Mouse (Mus musculus) MEL (cell line): ENCODE measurements around the gene Pfkm. TPM values are rescaled to one million over a fixed set of nuclear protein-coding genes. Genes with fewer than 3 reads are reported as not detected.

ENCODE experiments used
- DNase-seq: peaks from one replicate; pipeline ENCODE4 v3.0.0; 2011; ENCODE audit warnings: low read depth, low spot score
- H3K27ac ChIP-seq: 2 replicates; pipeline ENCODE4 v1.5.1; 2012; ENCODE audit warnings: low read depth, mild to moderate bottlenecking, control low read depth, low read length, moderate library complexity; ENCODE audit not compliant: control insufficient read depth
- H3K27me3 ChIP-seq, 2 experiments: fragments of 150-350 bp in 1 of 2; sonication (generic) in 1 of 2; 2 replicates each; pipeline ENCODE4 v1.6.1; 2012; ENCODE audit warnings: low read length in 2 of 2, mild to moderate bottlenecking in 2 of 2, improper control_type of control experiment in 1 of 2, moderate library complexity in 1 of 2; ENCODE audit not compliant: insufficient read depth in 2 of 2, control insufficient read depth in 1 of 2
- H3K36me3 ChIP-seq, 2 experiments: 2 replicates each; pipeline ENCODE4 v1.6.1; 2012 to 2014; ENCODE audit warnings: low read length in 2 of 2, improper control_type of control experiment in 1 of 2, inconsistent platforms in 1 of 2, mild to moderate bottlenecking in 1 of 2; ENCODE audit not compliant: insufficient read depth in 2 of 2, control insufficient read depth in 1 of 2
- H3K4me1 ChIP-seq, 2 experiments: fragments of 150-350 bp in 1 of 2; sonication (generic) in 1 of 2; 2 replicates each; pipeline ENCODE4 v1.6.1; 2012; ENCODE audit warnings: low read length in 2 of 2, improper control_type of control experiment in 1 of 2, mild to moderate bottlenecking in 1 of 2; ENCODE audit not compliant: insufficient read depth in 2 of 2, control insufficient read depth in 1 of 2
- H3K4me3 ChIP-seq, 2 experiments: fragments of 150-350 bp in 1 of 2; sonication (generic) in 1 of 2; 2 replicates each; pipeline ENCODE4 v1.5.1; 2012; ENCODE audit warnings: low read depth in 2 of 2, low read length in 2 of 2, mild to moderate bottlenecking in 2 of 2, moderate library complexity in 2 of 2, control low read depth in 1 of 2, improper control_type of control experiment in 1 of 2; ENCODE audit not compliant: control insufficient read depth in 1 of 2, insufficient read depth in 1 of 2
- H3K79me2 ChIP-seq: 2 replicates; pipeline ENCODE4 v1.6.1; 2012; ENCODE audit warnings: mild to moderate bottlenecking, low read length, moderate library complexity; ENCODE audit not compliant: control insufficient read depth, poor library complexity, insufficient read depth
- H3K9ac ChIP-seq: 2 replicates; pipeline ENCODE4 v1.6.1; 2012; ENCODE audit warnings: low read depth, mild to moderate bottlenecking, control low read depth, low read length, moderate library complexity; ENCODE audit not compliant: control insufficient read depth, poor library complexity, severe bottlenecking
- H3K9me3 ChIP-seq: fragments of 150-350 bp; sonication (generic); replicated peaks from 2 replicates; pipeline ENCODE4 v1.6.1; 2012; ENCODE audit warnings: mild to moderate bottlenecking, low read length, improper control_type of control experiment, moderate library complexity; ENCODE audit not compliant: insufficient read depth
- CHD1 ChIP-seq: IDR thresholded peaks from 2 replicates; pipeline ENCODE4 v1.6.1; 2012; ENCODE audit warnings: low read depth, mild to moderate bottlenecking, inconsistent platforms, low read length, improper control_type of control experiment
- CTCF ChIP-seq, 3 experiments: IDR thresholded peaks in 2 of 3; conservative IDR thresholded peaks in 1 of 3; 2 replicates each; pipeline ENCODE4 v1.5.1; 2011 to 2012; ENCODE audit warnings: low read length in 3 of 3, low read depth in 2 of 3, mild to moderate bottlenecking in 2 of 3, improper control_type of control experiment in 1 of 3, inconsistent platforms in 1 of 3, mixed read lengths in 1 of 3, moderate library complexity in 1 of 3; ENCODE audit not compliant: control insufficient read depth in 1 of 3, insufficient read depth in 1 of 3, poor library complexity in 1 of 3, severe bottlenecking in 1 of 3
- ELF1 ChIP-seq: IDR thresholded peaks from 2 replicates; pipeline ENCODE4 v1.6.1; 2014; ENCODE audit warnings: low read depth, mild to moderate bottlenecking, inconsistent platforms, low read length, improper control_type of control experiment, moderate library complexity
- EP300 ChIP-seq, 2 experiments: IDR thresholded peaks; 2 replicates each; pipeline ENCODE4 v1.6.1; 2011; ENCODE audit warnings: improper control_type of control experiment in 2 of 2, low read length in 2 of 2, low read depth in 1 of 2, mild to moderate bottlenecking in 1 of 2
- GATA1 ChIP-seq: IDR thresholded peaks from 2 replicates; pipeline ENCODE4 v1.6.1; 2011; ENCODE audit warnings: low read depth, low read length, improper control_type of control experiment
- HCFC1 ChIP-seq: IDR thresholded peaks from 2 replicates; pipeline ENCODE4 v1.6.1; 2012; ENCODE audit warnings: low read depth, mild to moderate bottlenecking, inconsistent platforms, low read length, improper control_type of control experiment, moderate library complexity
- MAFK ChIP-seq: IDR thresholded peaks from 2 replicates; pipeline ENCODE4 v1.6.1; 2011; ENCODE audit warnings: low read depth, mild to moderate bottlenecking, low read length, improper control_type of control experiment, borderline replicate concordance
- MAZ ChIP-seq: IDR thresholded peaks from 2 replicates; pipeline ENCODE4 v1.6.1; 2012; ENCODE audit warnings: low read depth, mild to moderate bottlenecking, inconsistent platforms, low read length, improper control_type of control experiment
- MEF2A ChIP-seq: IDR thresholded peaks from 2 replicates; pipeline ENCODE4 v1.6.1; 2014; ENCODE audit warnings: low read depth, mild to moderate bottlenecking, inconsistent platforms, low read length, improper control_type of control experiment; ENCODE audit not compliant: poor library complexity, insufficient replicate concordance, severe bottlenecking; ENCODE audit errors: extremely low read depth
- MYC ChIP-seq: IDR thresholded peaks from 2 replicates; pipeline ENCODE4 v1.6.1; 2011; ENCODE audit warnings: low read depth, mild to moderate bottlenecking, low read length, improper control_type of control experiment, moderate library complexity
- POLR2A ChIP-seq, 2 experiments: IDR thresholded peaks; 2 replicates each; pipeline ENCODE4 v1.6.1; 2011 to 2012; ENCODE audit warnings: low read length in 2 of 2, mild to moderate bottlenecking in 2 of 2, control low read depth in 1 of 2, improper control_type of control experiment in 1 of 2, low read depth in 1 of 2, moderate library complexity in 1 of 2; ENCODE audit not compliant: control insufficient read depth in 1 of 2, insufficient read depth in 1 of 2, poor library complexity in 1 of 2
- POLR2AphosphoS2 ChIP-seq: IDR thresholded peaks from 2 replicates; pipeline ENCODE4 v1.6.1; 2011; ENCODE audit warnings: low read length, improper control_type of control experiment
- RAD21 ChIP-seq: IDR thresholded peaks from 2 replicates; pipeline ENCODE4 v1.6.1; 2011; ENCODE audit warnings: mild to moderate bottlenecking, low read depth, low read length, improper control_type of control experiment
- RCOR1 ChIP-seq: IDR thresholded peaks from 2 replicates; pipeline ENCODE4 v1.6.1; 2012; ENCODE audit warnings: low read depth, mild to moderate bottlenecking, inconsistent platforms, low read length, improper control_type of control experiment
- SIN3A ChIP-seq: IDR thresholded peaks from 2 replicates; pipeline ENCODE4 v1.6.1; 2012; ENCODE audit warnings: low read length, improper control_type of control experiment, inconsistent platforms
- SMC3 ChIP-seq: IDR thresholded peaks from 2 replicates; pipeline ENCODE4 v1.6.1; 2011; ENCODE audit warnings: low read depth, low read length, improper control_type of control experiment
- TAL1 ChIP-seq: IDR thresholded peaks from 2 replicates; pipeline ENCODE4 v1.6.1; 2012; ENCODE audit warnings: mild to moderate bottlenecking, inconsistent platforms, low read length, moderate library complexity, mixed read lengths
- TBP ChIP-seq: IDR thresholded peaks from 2 replicates; pipeline ENCODE4 v1.8.0; 2011; ENCODE audit warnings: low read depth, low read length, improper control_type of control experiment
- UBTF ChIP-seq: IDR thresholded peaks from 2 replicates; pipeline ENCODE4 v1.6.1; 2012; ENCODE audit warnings: low read depth, mild to moderate bottlenecking, inconsistent platforms, low read length, improper control_type of control experiment, moderate library complexity, borderline replicate concordance; ENCODE audit not compliant: insufficient read depth
- polyA plus RNA-seq, 2 experiments: library from polyadenylated mRNA; stranded (reverse) in 1 of 2; unstranded in 1 of 2; fragments of >175 nt in 1 of 2; fragments of >200 nt in 1 of 2; gene quantifications; 2 replicates each; pipeline versions ENCODE4 v1.2.1 to v1.2.4; 2012; ENCODE audit warnings: low replicate concordance in 2 of 2, low read depth in 1 of 2; ENCODE audit not compliant: insufficient read length in 2 of 2, insufficient read depth in 1 of 2, missing spikeins in 1 of 2
- total RNA-seq: library from RNA; depleted of rRNA; stranded (reverse); fragments of 300-350 nt; gene quantifications from 2 replicates; pipeline ENCODE4 v1.2.3, GENCODE M21; 2012

The Pfkm gene
- total and polyA plus RNA-seq, 3 experiments = 125 to 150 TPM; not detected in 1

DNA sequence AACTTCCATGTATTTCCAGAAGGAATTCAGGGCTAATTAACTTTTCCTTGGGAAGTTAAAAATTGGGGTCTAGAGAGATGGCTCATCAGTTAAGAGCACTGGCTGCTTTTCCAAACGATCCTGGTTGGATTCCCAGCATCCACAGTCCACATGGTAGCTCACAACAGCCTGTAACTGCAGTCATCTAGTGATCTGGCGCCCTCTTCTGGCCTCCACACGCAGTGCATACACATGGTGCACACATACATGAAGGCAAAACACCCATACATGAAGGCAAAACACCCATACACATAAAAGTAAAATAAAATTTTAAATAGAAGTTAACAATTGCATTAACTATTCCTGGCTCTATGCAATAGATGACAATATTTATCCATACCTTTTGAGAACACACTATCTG lies 4.6 kb downstream of the Pfkm start:
- Histone ChIP-seq H3K27me3 (no peaks in the 10 kb centered on the region), H3K27ac (no peak overlapping the region), H3K4me3 (no peak overlapping the region), H3K36me3 (peaks cover 8 to 14% of the 10 kb centered on the region in 2 experiments), H3K79me2 (peaks cover 23% of the 10 kb centered on the region), H3K4me1 (peaks cover 0 to 3% of the 10 kb centered on the region in 2 experiments; a peak in 1 of 4 replicates), H3K9me3 (no peaks in the 10 kb centered on the region), H3K9ac (no peak overlapping the region)
- peak; percentile 79 for DNase-seq
- TF ChIP-seq SIN3A = no peak
- peak; percentile 75 to 89 (median 83) for TF ChIP-seq CTCF (IDR thresholded peaks at IDR 0.05 in 2 of 3, conservative IDR thresholded peaks at IDR 0.05 in 1 of 3; ENCODE audit: control insufficient read depth in 1 of 3, insufficient read depth in 1 of 3, low read depth in 2 of 3, low read length in 3 of 3, poor library complexity in 1 of 3, severe bottlenecking in 1 of 3)
- peak; percentile 73; the same call in 1 of the 2 replicates for TF ChIP-seq MYC
- no peak for TF ChIP-seq MEF2A
- no peak for TF ChIP-seq UBTF
- TF ChIP-seq GATA1 = no peak
- no peak for TF ChIP-seq POLR2A (IDR thresholded peaks at IDR 0.05; ENCODE audit: control insufficient read depth in 1 of 2, insufficient read depth in 1 of 2, low read depth in 1 of 2, low read length in 2 of 2, poor library complexity in 1 of 2)
- TF ChIP-seq RAD21 = peak; percentile 24
- no peak for TF ChIP-seq MAFK
- TF ChIP-seq CHD1 = no peak
- TF ChIP-seq ELF1 = no peak
- no peak for TF ChIP-seq EP300 (IDR thresholded peaks at IDR 0.05; ENCODE audit: low read depth in 1 of 2, low read length in 2 of 2)
- TF ChIP-seq SMC3 = peak; percentile 35
- TF ChIP-seq TAL1 = no peak

DNA sequence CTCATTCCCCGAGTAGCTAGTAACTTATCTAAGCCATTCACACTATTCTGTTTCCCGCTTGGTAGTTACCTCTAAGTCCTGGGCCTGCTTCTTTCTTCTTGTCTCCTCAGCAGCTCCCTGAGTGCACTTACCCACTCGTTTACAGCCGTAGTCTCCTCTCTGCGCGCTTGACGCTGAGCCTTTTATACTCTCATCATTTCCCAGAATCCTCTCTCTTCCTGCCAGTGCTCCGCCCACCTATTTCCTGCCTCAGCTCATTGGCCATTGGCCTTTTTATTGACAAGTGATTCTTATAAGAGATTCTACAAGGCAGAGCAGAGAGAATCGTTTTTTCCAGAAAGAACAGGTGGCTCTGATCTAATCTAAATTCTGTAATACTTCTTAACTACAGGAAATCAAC lies 6.1 kb downstream of the Pfkm start:
- H3K4me3 ChIP-seq = no peak overlapping the region
- H3K4me1 ChIP-seq = peaks cover 0 to 3% of the 10 kb centered on the region in 2 experiments; a peak in 1 of 4 replicates
- no peak overlapping the region for H3K27ac ChIP-seq
- no peaks in the 10 kb centered on the region for H3K9me3 ChIP-seq
- no peak for DNase-seq
- TF ChIP-seq RCOR1 = no peak
- no peak for TF ChIP-seq POLR2AphosphoS2
- peak; percentile 23; the same call in 1 of the 2 replicates for TF ChIP-seq HCFC1
- no peak for TF ChIP-seq CTCF (IDR thresholded peaks at IDR 0.05 in 2 of 3, conservative IDR thresholded peaks at IDR 0.05 in 1 of 3; ENCODE audit: control insufficient read depth in 1 of 3, insufficient read depth in 1 of 3, low read depth in 2 of 3, low read length in 3 of 3, poor library complexity in 1 of 3, severe bottlenecking in 1 of 3)
- peak in 1 of 2 experiments; percentile 59; a peak in 2 of 4 replicates for TF ChIP-seq POLR2A (IDR thresholded peaks at IDR 0.05; ENCODE audit: control insufficient read depth in 1 of 2, insufficient read depth in 1 of 2, low read depth in 1 of 2, low read length in 2 of 2, poor library complexity in 1 of 2)
- peak; percentile 87 for TF ChIP-seq TBP
- TF ChIP-seq MAZ = no peak
- no peak overlapping the region for H3K9ac ChIP-seq
- peaks cover 13% of the 10 kb centered on the region for H3K79me2 ChIP-seq
- no peaks in the 10 kb centered on the region for H3K27me3 ChIP-seq
- peaks cover 8 to 14% of the 10 kb centered on the region in 2 experiments for H3K36me3 ChIP-seq
